Mouse (Mus musculus) testis, adult 10 weeks (tissue): Measurements from ENCODE around the gene Nipa2. TPM values are rescaled to one million over a fixed set of nuclear protein-coding genes. Genes with fewer than 3 reads are reported as not detected.

ENCODE experiments used
- polyA plus RNA-seq: library from polyadenylated mRNA; stranded (reverse); fragments of 350-450 nt; fragmentation: Illumina TruSeq; extraction: RNeasy Lipid Tissue Mini Kit (QIAGEN cat#74804); gene quantifications from one replicate; pipeline ENCODE4 v1.2.3, GENCODE M21; 2014; ENCODE audit warnings: low read depth, low replicate concordance

Nipa2 gene
- polyA plus RNA-seq, result 36.0 TPM

GRCm38 (mm10) chr7:55962004-55962908 is at the start of gene Nipa2:
Nipa2 (minus strand) TSS chr7:55962476.

Other genes starting within 250 kb of the Nipa2 start
- gene Siglech, start 194.3 kb downstream of the Nipa2 start, polyA plus RNA-seq, result 0.17 TPM
- 31.7 TPM for gene Tubgcp5, start 168.3 kb downstream of the Nipa2 start, polyA plus RNA-seq
- 13.7 TPM for gene Cyfip1, start 120.7 kb downstream of the Nipa2 start, polyA plus RNA-seq
- 2.3 TPM for gene Nipa1, start 57.5 kb upstream of the Nipa2 start, polyA plus RNA-seq
- gene Herc2, start 87.7 kb upstream of the Nipa2 start, polyA plus RNA-seq, result 44.2 TPM